Mouse (Mus musculus): ENCODE measurements around the gene Klhl3. TPM values are rescaled to one million over a fixed set of nuclear protein-coding genes. Genes with fewer than 3 reads are reported as not detected.

The Klhl3 gene
- total RNA-seq, 2 experiments from 2014 or later, result 5.6 to 5.8 TPM

- no peak for DNase-seq
Measured at GRCm38 (mm10) chr13:58124989-58125388, 11.6 kb upstream of the Klhl3 start.

- DNase-seq, result no peak
Measured at GRCm38 (mm10) chr13:58124278-58124677, 10.9 kb upstream of the Klhl3 start.

- DNase-seq, result no peak
Measured at GRCm38 (mm10) chr13:58123381-58123780, 10.0 kb upstream of the Klhl3 start.

GRCm38 (mm10) chr13:58122786-58123297 is 9.4 kb upstream of the Klhl3 start:
- DNase-seq, result peak; percentile 40

GRCm38 (mm10) chr13:58117318-58118017 is 4.1 kb upstream of the Klhl3 start:
- DNase-seq, result peak; percentile 89

GRCm38 (mm10) chr13:58116801-58117200 is 3.4 kb upstream of the Klhl3 start:
- no peak for DNase-seq

- peak; percentile 63 for DNase-seq
Measured at GRCm38 (mm10) chr13:58115227-58115626, 1.8 kb upstream of the Klhl3 start.

- DNase-seq, result peak; percentile 25
Measured at GRCm38 (mm10) chr13:58112601-58113041, 771 bp downstream of the Klhl3 start.

- DNase-seq, result no peak
Measured at GRCm38 (mm10) chr13:58112191-58112590, 1.2 kb downstream of the Klhl3 start.

GRCm38 (mm10) chr13:58111306-58111705 is 2.1 kb downstream of the Klhl3 start:
- no peak for DNase-seq

GRCm38 (mm10) chr13:58090643-58091042 is 22.7 kb downstream of the Klhl3 start:
- DNase-seq, result no peak

- no peak for DNase-seq
Measured at GRCm38 (mm10) chr13:58084396-58084795, 29.0 kb downstream of the Klhl3 start.

- no peak for DNase-seq
Measured at GRCm38 (mm10) chr13:58083521-58083920, 29.9 kb downstream of the Klhl3 start.

- DNase-seq, result no peak
Measured at GRCm38 (mm10) chr13:58083048-58083447, 30.3 kb downstream of the Klhl3 start.

- no peak for DNase-seq
Measured at GRCm38 (mm10) chr13:58078361-58078760, 35.0 kb downstream of the Klhl3 start.

- DNase-seq, result no peak
Measured at GRCm38 (mm10) chr13:58074881-58075280, 38.5 kb downstream of the Klhl3 start.

GRCm38 (mm10) chr13:58074466-58074865 is 38.9 kb downstream of the Klhl3 start:
- DNase-seq, result no peak

- no peak for DNase-seq
Measured at GRCm38 (mm10) chr13:58073254-58073882, 40.0 kb downstream of the Klhl3 start.

GRCm38 (mm10) chr13:58071209-58071608 is 42.2 kb downstream of the Klhl3 start:
- DNase-seq, result no peak

GRCm38 (mm10) chr13:58070504-58070903 is 42.9 kb downstream of the Klhl3 start:
- no peak for DNase-seq

- no peak for DNase-seq
Measured at GRCm38 (mm10) chr13:58068421-58069209, 44.8 kb downstream of the Klhl3 start.

- peak; percentile 76 for DNase-seq
Measured at GRCm38 (mm10) chr13:58067540-58068103, 45.8 kb downstream of the Klhl3 start.

Measured in heart, postnatal 4 days (tissue).